Mouse (Mus musculus) MEL (cell line): ENCODE measurements around the gene Nfkbil1. TPM values are rescaled to one million over a fixed set of nuclear protein-coding genes. Genes with fewer than 3 reads are reported as not detected.

Experiments
- DNase-seq: peaks from one replicate; pipeline ENCODE4 v3.0.0; 2011; ENCODE audit warnings: low read depth, low spot score
- H3K27ac ChIP-seq: 2 replicates; pipeline ENCODE4 v1.5.1; 2012; ENCODE audit warnings: low read depth, mild to moderate bottlenecking, control low read depth, low read length, moderate library complexity; ENCODE audit not compliant: control insufficient read depth
- H3K27me3 ChIP-seq, 2 experiments: fragments of 150-350 bp in 1 of 2; sonication (generic) in 1 of 2; 2 replicates each; pipeline ENCODE4 v1.6.1; 2012; ENCODE audit warnings: low read length in 2 of 2, mild to moderate bottlenecking in 2 of 2, improper control_type of control experiment in 1 of 2, moderate library complexity in 1 of 2; ENCODE audit not compliant: insufficient read depth in 2 of 2, control insufficient read depth in 1 of 2
- H3K36me3 ChIP-seq, 2 experiments: 2 replicates each; pipeline ENCODE4 v1.6.1; 2012 to 2014; ENCODE audit warnings: low read length in 2 of 2, improper control_type of control experiment in 1 of 2, inconsistent platforms in 1 of 2, mild to moderate bottlenecking in 1 of 2; ENCODE audit not compliant: insufficient read depth in 2 of 2, control insufficient read depth in 1 of 2
- H3K4me1 ChIP-seq, 2 experiments: fragments of 150-350 bp in 1 of 2; sonication (generic) in 1 of 2; 2 replicates each; pipeline ENCODE4 v1.6.1; 2012; ENCODE audit warnings: low read length in 2 of 2, improper control_type of control experiment in 1 of 2, mild to moderate bottlenecking in 1 of 2; ENCODE audit not compliant: insufficient read depth in 2 of 2, control insufficient read depth in 1 of 2
- H3K4me3 ChIP-seq, 2 experiments: fragments of 150-350 bp in 1 of 2; sonication (generic) in 1 of 2; 2 replicates each; pipeline ENCODE4 v1.5.1; 2012; ENCODE audit warnings: low read depth in 2 of 2, low read length in 2 of 2, mild to moderate bottlenecking in 2 of 2, moderate library complexity in 2 of 2, control low read depth in 1 of 2, improper control_type of control experiment in 1 of 2; ENCODE audit not compliant: control insufficient read depth in 1 of 2, insufficient read depth in 1 of 2
- H3K79me2 ChIP-seq: 2 replicates; pipeline ENCODE4 v1.6.1; 2012; ENCODE audit warnings: mild to moderate bottlenecking, low read length, moderate library complexity; ENCODE audit not compliant: control insufficient read depth, poor library complexity, insufficient read depth
- H3K9ac ChIP-seq: 2 replicates; pipeline ENCODE4 v1.6.1; 2012; ENCODE audit warnings: low read depth, mild to moderate bottlenecking, control low read depth, low read length, moderate library complexity; ENCODE audit not compliant: control insufficient read depth, poor library complexity, severe bottlenecking
- H3K9me3 ChIP-seq: fragments of 150-350 bp; sonication (generic); replicated peaks from 2 replicates; pipeline ENCODE4 v1.6.1; 2012; ENCODE audit warnings: mild to moderate bottlenecking, low read length, improper control_type of control experiment, moderate library complexity; ENCODE audit not compliant: insufficient read depth
- BHLHE40 ChIP-seq: IDR thresholded peaks from 2 replicates; pipeline ENCODE4 v1.6.1; 2012; ENCODE audit warnings: low read depth, mild to moderate bottlenecking, inconsistent platforms, low read length, improper control_type of control experiment, borderline replicate concordance
- CHD2 ChIP-seq: IDR thresholded peaks from 2 replicates; pipeline ENCODE4 v1.6.1; 2011; ENCODE audit warnings: low read length, improper control_type of control experiment
- CTCF ChIP-seq, 3 experiments: IDR thresholded peaks in 2 of 3; conservative IDR thresholded peaks in 1 of 3; 2 replicates each; pipeline ENCODE4 v1.5.1; 2011 to 2012; ENCODE audit warnings: low read length in 3 of 3, low read depth in 2 of 3, mild to moderate bottlenecking in 2 of 3, improper control_type of control experiment in 1 of 3, inconsistent platforms in 1 of 3, mixed read lengths in 1 of 3, moderate library complexity in 1 of 3; ENCODE audit not compliant: control insufficient read depth in 1 of 3, insufficient read depth in 1 of 3, poor library complexity in 1 of 3, severe bottlenecking in 1 of 3
- E2F4 ChIP-seq: IDR thresholded peaks from 2 replicates; pipeline ENCODE4 v1.6.1; 2011; ENCODE audit warnings: low read depth, low read length, improper control_type of control experiment, borderline replicate concordance
- ELF1 ChIP-seq: IDR thresholded peaks from 2 replicates; pipeline ENCODE4 v1.6.1; 2014; ENCODE audit warnings: low read depth, mild to moderate bottlenecking, inconsistent platforms, low read length, improper control_type of control experiment, moderate library complexity
- ETS1 ChIP-seq: IDR thresholded peaks from 2 replicates; pipeline ENCODE4 v1.6.1; 2012; ENCODE audit warnings: low read depth, mild to moderate bottlenecking, inconsistent platforms, low read length, improper control_type of control experiment, moderate library complexity
- GABPA ChIP-seq: IDR thresholded peaks from 2 replicates; pipeline ENCODE4 v1.6.1; 2012; ENCODE audit warnings: low read depth, mild to moderate bottlenecking, inconsistent platforms, low read length, improper control_type of control experiment, moderate library complexity
- HCFC1 ChIP-seq: IDR thresholded peaks from 2 replicates; pipeline ENCODE4 v1.6.1; 2012; ENCODE audit warnings: low read depth, mild to moderate bottlenecking, inconsistent platforms, low read length, improper control_type of control experiment, moderate library complexity
- JUND ChIP-seq: IDR thresholded peaks from 2 replicates; pipeline ENCODE4 v1.6.1; 2011; ENCODE audit warnings: low read depth, mild to moderate bottlenecking, improper control_type of control experiment, low read length
- MAFK ChIP-seq: IDR thresholded peaks from 2 replicates; pipeline ENCODE4 v1.6.1; 2011; ENCODE audit warnings: low read depth, mild to moderate bottlenecking, low read length, improper control_type of control experiment, borderline replicate concordance
- MEF2A ChIP-seq: IDR thresholded peaks from 2 replicates; pipeline ENCODE4 v1.6.1; 2014; ENCODE audit warnings: low read depth, mild to moderate bottlenecking, inconsistent platforms, low read length, improper control_type of control experiment; ENCODE audit not compliant: poor library complexity, insufficient replicate concordance, severe bottlenecking; ENCODE audit errors: extremely low read depth
- MXI1 ChIP-seq: IDR thresholded peaks from 2 replicates; pipeline ENCODE4 v1.6.1; 2011; ENCODE audit warnings: mild to moderate bottlenecking, low read depth, low read length, improper control_type of control experiment
- NELFE ChIP-seq: IDR thresholded peaks from 2 replicates; pipeline ENCODE4 v1.6.1; 2011; ENCODE audit warnings: low read depth, low read length, improper control_type of control experiment
- NRF1 ChIP-seq: IDR thresholded peaks from 2 replicates; pipeline ENCODE4 v1.6.1; 2014; ENCODE audit warnings: low read depth, mild to moderate bottlenecking, inconsistent platforms, low read length, improper control_type of control experiment, moderate library complexity; ENCODE audit not compliant: poor library complexity, insufficient read depth, severe bottlenecking
- POLR2A ChIP-seq, 2 experiments: IDR thresholded peaks; 2 replicates each; pipeline ENCODE4 v1.6.1; 2011 to 2012; ENCODE audit warnings: low read length in 2 of 2, mild to moderate bottlenecking in 2 of 2, control low read depth in 1 of 2, improper control_type of control experiment in 1 of 2, low read depth in 1 of 2, moderate library complexity in 1 of 2; ENCODE audit not compliant: control insufficient read depth in 1 of 2, insufficient read depth in 1 of 2, poor library complexity in 1 of 2
- POLR2AphosphoS2 ChIP-seq: IDR thresholded peaks from 2 replicates; pipeline ENCODE4 v1.6.1; 2011; ENCODE audit warnings: low read length, improper control_type of control experiment
- POLR2AphosphoS5 ChIP-seq: IDR thresholded peaks from 2 replicates; pipeline ENCODE4 v1.6.1; 2012; ENCODE audit warnings: low read depth, borderline replicate concordance, mild to moderate bottlenecking, inconsistent platforms, low read length, moderate library complexity, mixed read lengths
- TAL1 ChIP-seq: IDR thresholded peaks from 2 replicates; pipeline ENCODE4 v1.6.1; 2012; ENCODE audit warnings: mild to moderate bottlenecking, inconsistent platforms, low read length, moderate library complexity, mixed read lengths
- TBP ChIP-seq: IDR thresholded peaks from 2 replicates; pipeline ENCODE4 v1.8.0; 2011; ENCODE audit warnings: low read depth, low read length, improper control_type of control experiment
- USF2 ChIP-seq, 2 experiments: IDR thresholded peaks; 2 replicates each; pipeline ENCODE4 v1.6.1; 2011 to 2012; ENCODE audit warnings: improper control_type of control experiment in 2 of 2, low read length in 2 of 2, borderline replicate concordance in 1 of 2, inconsistent platforms in 1 of 2, low read depth in 1 of 2, mild to moderate bottlenecking in 1 of 2; ENCODE audit not compliant: insufficient read depth in 1 of 2
- ZC3H11A ChIP-seq: IDR thresholded peaks from 2 replicates; pipeline ENCODE4 v1.6.1; 2012; ENCODE audit warnings: low read depth, mild to moderate bottlenecking, inconsistent platforms, low read length, improper control_type of control experiment
- ZKSCAN1 ChIP-seq: IDR thresholded peaks from 2 replicates; pipeline ENCODE4 v1.6.1; 2012; ENCODE audit warnings: low read depth, mild to moderate bottlenecking, inconsistent platforms, low read length, improper control_type of control experiment, moderate library complexity
- ZMIZ1 ChIP-seq: IDR thresholded peaks from 2 replicates; pipeline ENCODE4 v1.6.1; 2012; ENCODE audit warnings: low read depth, mild to moderate bottlenecking, inconsistent platforms, low read length, improper control_type of control experiment, moderate library complexity
- polyA plus RNA-seq, 2 experiments: library from polyadenylated mRNA; stranded (reverse) in 1 of 2; unstranded in 1 of 2; fragments of >175 nt in 1 of 2; fragments of >200 nt in 1 of 2; gene quantifications; 2 replicates each; pipeline versions ENCODE4 v1.2.1 to v1.2.4; 2012; ENCODE audit warnings: low replicate concordance in 2 of 2, low read depth in 1 of 2; ENCODE audit not compliant: insufficient read length in 2 of 2, insufficient read depth in 1 of 2, missing spikeins in 1 of 2
- total RNA-seq: library from RNA; depleted of rRNA; stranded (reverse); fragments of 300-350 nt; gene quantifications from 2 replicates; pipeline ENCODE4 v1.2.3, GENCODE M21; 2012

Gene Nfkbil1
- total and polyA plus RNA-seq, 3 experiments, result 10.3 to 26.0 TPM; not detected in 1

GRCm38 (mm10) chr17:35201787-35202186 is 33.8 kb downstream of the Nfkbil1 start, which contains the start of gene Tnf:
Gene Tnf, minus strand, starts transcription at chr17:35202007.
- H3K4me3 ChIP-seq, result peak within 1 kb of the TSS; percentile 48 to 61
- peak within 1 kb of the TSS; percentile 45 for H3K27ac ChIP-seq
- H3K27me3 ChIP-seq, result no peaks in the 10 kb centered on the region
- TF ChIP-seq ZKSCAN1 (no peak), TBP (peak; percentile 94), BHLHE40 (no peak), NELFE (peak; percentile 69), CHD2 (no peak), E2F4 (no peak), ETS1 (no peak), CTCF (IDR thresholded peaks at IDR 0.05 in 2 of 3, conservative IDR thresholded peaks at IDR 0.05 in 1 of 3; ENCODE audit: control insufficient read depth in 1 of 3, insufficient read depth in 1 of 3, low read depth in 2 of 3, low read length in 3 of 3, poor library complexity in 1 of 3, severe bottlenecking in 1 of 3) (no peak), MEF2A (no peak), POLR2AphosphoS5 (no peak), MAFK (no peak), HCFC1 (no peak; the same call in 1 of the 2 replicates), ZC3H11A (no peak), NRF1 (no peak), JUND (no peak), POLR2A (IDR thresholded peaks at IDR 0.05; ENCODE audit: control insufficient read depth in 1 of 2, insufficient read depth in 1 of 2, low read depth in 1 of 2, low read length in 2 of 2, poor library complexity in 1 of 2) (peak; percentile 63 to 90; a peak in 3 of 4 replicates), ZMIZ1 (peak; percentile 93), USF2 (IDR thresholded peaks at IDR 0.05; ENCODE audit: borderline replicate concordance in 1 of 2, insufficient read depth in 1 of 2, low read depth in 1 of 2, low read length in 2 of 2) (no peak), TAL1 (no peak), ELF1 (no peak), GABPA (no peak), POLR2AphosphoS2 (no peak), MXI1 (no peak)
- peaks cover 5 to 15% of the 10 kb centered on the region in 2 experiments; a peak in 3 of 4 replicates for H3K4me1 ChIP-seq
- DNase-seq, result peak; percentile 70
- no peaks in the 10 kb centered on the region for H3K9me3 ChIP-seq
- peak within 1 kb of the TSS; percentile 56 for H3K9ac ChIP-seq
- H3K36me3 ChIP-seq, result peaks cover 0 to 8% of the 10 kb centered on the region in 2 experiments; a peak in 2 of 4 replicates
- H3K79me2 ChIP-seq, result no peaks in the 10 kb centered on the region
